Mouse (Mus musculus) cerebellum, adult 9-10 months (tissue): ENCODE data around the gene Cped1.

Experiments
- DNase-seq: peaks from one replicate; pipeline ENCODE4 v3.0.0; 2022

Cped1 gene

DNA sequence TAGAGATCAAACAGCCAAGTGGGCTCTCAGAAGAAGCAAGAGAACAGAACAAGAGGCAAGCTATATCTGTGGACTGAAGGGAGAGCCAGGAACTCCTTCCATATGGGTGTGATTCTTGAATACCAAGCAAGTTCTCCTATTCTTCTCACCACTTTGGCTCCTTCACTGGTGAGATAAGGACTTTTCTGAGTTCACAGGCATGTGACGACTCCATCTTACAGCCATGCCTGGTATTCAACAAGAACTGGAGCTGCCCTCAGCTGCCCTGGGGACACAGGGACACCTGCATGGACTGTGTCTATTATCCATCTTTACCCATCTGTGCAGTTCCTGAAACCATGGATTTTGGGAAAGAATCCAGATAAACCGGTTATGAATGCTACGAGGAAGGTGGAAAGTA is 15.2 kb downstream of the Cped1 start:
- no peak for DNase-seq

GRCm38 (mm10) chr6:22001284-22001916 is 15.7 kb downstream of the Cped1 start:
- no peak for DNase-seq

DNA sequence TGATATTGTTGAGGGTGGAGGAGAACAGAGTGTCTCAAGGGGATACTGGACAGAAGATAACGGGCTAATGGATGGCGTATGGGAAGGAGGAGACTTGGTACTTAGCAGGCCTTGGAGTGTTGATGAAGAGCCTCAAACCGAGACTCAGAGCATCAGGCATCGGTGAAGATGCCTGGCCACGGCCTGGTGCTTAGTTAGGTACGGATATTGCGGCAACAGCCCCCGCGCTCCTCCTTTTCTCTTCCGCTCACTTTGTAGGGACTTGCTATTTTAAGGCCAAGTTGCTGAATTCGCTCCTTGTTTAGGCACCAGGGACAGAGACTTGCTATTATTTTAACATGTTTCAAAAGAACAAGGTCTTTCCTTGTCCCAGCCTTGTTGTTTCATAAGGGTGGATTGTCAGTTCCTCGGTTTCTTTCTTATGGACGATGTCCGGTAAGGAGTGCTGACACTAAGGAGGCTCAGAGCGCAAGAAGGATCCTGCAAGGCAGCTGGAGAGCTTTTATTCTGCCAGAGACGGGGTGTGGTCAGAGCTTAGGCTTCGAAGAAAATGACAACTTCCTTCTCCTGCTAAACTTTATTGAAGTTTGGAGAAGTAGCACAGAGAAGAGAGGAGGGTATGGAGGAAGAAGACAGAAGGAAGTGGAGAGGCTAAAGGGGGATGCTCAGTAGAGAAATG is 16.9 kb downstream of the Cped1 start:
- DNase-seq, result no peak

GRCm38 (mm10) chr6:22003200-22003587 is 17.5 kb downstream of the Cped1 start:
- no peak for DNase-seq

DNA sequence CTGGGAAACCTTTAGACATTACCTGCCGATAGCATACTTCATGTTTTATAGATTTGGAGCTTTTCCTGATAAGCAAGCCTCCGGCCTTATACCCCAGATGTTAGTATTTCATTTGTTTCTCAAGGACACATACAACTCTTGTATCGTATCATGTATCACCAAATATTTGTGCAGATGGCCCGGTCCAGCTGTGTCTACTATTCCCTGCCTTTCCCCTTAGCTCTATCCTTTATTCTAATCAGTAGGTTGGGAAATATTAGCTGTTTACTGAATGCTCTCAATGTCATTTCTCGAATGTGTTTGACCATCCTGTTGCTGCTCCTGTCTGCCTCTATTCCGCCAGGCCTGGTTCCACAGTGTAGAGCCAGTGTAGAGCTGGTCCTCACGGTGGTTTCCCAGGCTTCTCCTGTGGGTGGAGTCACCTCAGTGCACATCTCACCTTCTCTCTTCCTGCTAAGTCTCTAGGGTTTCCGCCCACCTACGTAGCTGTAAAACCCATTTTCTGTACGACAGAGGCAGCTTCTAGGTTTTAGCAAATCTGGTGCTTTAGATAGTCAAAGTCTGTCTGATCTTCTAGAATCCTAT is 18.3 kb downstream of the Cped1 start:
- DNase-seq, result no peak

- DNase-seq, result no peak
Observed at GRCm38 (mm10) chr6:22008346-22008745, 22.6 kb downstream of the Cped1 start.

- DNase-seq, result no peak
Observed at GRCm38 (mm10) chr6:22010258-22010657, 24.5 kb downstream of the Cped1 start.

- DNase-seq, result no peak
Observed at GRCm38 (mm10) chr6:22010761-22011281, 25.1 kb downstream of the Cped1 start.

DNA sequence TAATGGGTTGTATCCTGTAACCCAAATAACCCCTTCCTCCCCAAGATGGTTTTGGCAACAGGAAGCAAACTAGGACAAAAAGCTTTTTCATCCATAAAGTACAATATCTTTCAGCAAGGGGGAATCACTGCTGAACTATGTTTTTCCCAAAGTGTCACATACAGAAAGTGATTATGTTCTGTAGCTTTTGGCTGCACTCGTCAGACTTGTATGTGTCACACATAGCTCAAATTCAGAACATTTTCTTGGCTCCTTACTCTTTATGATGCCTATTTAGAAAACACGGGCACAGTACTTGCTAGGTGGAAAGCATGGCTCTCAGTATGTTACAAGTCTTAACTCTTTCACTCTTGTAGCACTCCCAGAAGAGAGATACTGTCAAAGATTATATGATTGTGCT is 25.8 kb downstream of the Cped1 start:
- DNase-seq, result no peak

DNA sequence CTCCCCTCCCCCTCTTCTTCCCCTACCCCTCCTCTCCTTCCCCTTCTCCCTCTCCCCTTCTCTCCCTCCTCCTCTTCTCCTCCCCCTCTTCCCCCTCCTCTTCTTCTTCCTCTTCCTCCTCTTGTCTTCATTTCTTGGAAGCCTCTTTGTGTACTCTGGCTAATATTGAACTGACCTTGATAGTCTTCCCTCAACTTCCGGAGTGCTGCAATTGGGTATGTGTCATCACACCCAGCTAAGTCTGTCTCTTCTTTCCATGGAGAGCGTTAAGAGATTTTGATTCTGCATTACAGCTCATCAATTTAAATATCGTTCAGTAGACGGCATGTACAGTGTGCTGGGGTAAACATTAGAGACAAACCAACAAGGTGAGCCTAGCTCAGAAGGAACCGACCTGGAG is 26.4 kb downstream of the Cped1 start:
- DNase-seq, result no peak

GRCm38 (mm10) chr6:22012501-22012900 is 26.8 kb downstream of the Cped1 start:
- no peak for DNase-seq

DNA sequence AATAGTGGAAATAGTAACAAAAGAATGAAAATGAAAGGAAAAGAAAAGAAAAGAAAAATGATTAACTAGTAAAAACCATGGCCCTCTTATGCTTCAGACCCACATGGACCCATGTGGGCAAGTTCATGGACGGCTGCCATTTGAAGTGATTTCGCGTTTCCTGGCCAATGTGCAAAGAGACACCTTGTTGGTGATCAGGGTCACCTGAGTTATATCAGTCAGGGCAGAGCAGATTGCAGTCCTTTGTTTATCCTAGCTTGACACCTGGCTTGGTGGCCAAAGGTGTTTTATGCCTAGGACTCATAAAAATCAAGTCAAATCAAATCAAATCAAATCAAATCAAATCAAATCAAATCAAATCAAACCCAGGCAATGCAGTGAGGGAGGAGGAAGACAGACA is 27.7 kb downstream of the Cped1 start:
- no peak for DNase-seq

- no peak for DNase-seq
Observed at GRCm38 (mm10) chr6:22014291-22014911, 28.7 kb downstream of the Cped1 start.

DNA sequence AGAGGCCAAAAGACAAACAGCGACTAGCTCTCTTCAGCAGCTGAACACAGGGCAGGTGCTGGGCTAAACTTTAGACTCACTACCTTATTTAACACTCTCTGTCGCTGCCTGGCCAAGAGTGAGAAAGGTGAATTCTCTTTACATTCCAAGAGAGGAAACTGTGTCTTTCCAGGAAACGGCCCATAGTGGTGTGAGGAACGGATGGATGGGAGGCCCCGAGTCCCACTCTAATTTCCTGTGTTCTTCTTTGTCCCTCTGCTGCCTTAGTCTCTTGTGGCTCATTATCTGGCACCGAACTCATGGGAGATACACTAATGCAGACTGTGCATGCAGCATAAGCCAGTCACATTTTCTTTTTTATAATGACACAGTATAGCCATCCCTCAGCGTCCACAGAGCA is 31.9 kb downstream of the Cped1 start:
- DNase-seq, result no peak

DNA sequence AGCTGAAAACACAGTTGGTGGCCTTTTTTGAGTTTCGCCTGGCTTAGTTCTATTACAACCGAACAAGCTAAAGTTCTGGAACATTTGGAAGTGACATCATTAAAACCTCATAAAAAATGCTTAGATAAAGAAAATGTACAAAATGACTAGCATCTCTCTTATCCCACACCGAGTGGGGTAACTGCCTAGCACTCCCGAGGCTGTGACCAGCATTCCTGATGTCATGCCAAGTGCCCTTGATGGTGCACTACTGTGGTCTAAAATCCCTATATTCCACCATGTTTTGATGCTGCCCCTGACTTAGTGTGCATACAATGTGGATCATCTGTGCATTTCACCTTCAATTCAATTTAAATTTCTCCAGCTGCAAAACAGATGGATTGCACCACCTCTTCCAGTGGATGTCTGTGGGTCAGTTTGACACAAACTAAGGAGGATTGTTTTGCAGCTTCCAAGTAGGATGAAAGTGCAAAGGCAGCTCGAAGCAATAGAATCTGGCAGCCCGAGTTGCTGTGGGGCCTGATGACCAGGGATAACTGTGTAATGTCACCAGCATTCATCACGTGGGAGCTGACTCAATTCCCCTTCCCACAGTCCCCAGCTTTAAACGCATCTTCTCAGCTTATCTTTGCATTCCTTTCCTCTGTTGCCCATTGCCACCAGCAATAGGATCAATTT is 33.2 kb downstream of the Cped1 start:
- DNase-seq, result no peak

GRCm38 (mm10) chr6:22019637-22020036 is 33.9 kb downstream of the Cped1 start:
- no peak for DNase-seq

DNA sequence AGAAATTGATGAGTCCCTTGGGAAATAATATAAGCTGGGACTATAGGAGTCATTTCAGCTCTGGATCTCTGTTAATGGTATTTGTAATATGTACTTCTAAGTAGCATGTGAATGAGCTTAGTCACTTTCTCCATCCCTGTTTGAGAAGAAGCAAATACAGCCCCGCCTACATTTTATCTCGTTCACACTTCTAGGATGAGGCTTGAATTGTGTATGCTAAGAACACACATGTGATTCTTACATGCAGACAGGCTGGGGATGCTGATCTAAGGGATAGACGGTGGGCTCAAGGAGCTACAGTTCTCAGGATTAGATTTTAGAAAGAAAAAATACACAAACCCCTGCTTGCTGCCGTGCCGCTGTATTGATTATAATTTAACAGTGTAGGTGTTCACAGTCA is 35.0 kb downstream of the Cped1 start:
- DNase-seq, result no peak

GRCm38 (mm10) chr6:22021315-22021714 is 35.6 kb downstream of the Cped1 start:
- no peak for DNase-seq

DNA sequence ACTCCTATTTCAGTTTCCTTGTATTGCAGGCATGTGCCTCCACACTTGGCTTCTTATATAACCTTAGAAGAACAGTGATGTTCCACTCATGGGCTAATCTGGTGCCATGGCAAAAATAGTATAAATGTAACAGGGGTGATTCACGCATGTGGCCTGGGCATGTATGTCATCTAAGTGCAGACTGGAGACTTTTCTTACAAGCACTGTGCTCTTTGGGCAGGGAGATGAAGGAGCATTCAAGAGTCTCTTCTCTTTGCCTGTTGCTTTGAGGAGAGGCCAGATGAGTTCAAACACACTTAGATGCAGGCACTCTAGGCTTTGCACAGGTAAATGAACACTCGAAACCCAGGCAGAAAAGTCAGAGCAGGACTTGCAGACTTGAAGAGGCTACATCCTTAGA is 38.5 kb downstream of the Cped1 start:
- no peak for DNase-seq

DNA sequence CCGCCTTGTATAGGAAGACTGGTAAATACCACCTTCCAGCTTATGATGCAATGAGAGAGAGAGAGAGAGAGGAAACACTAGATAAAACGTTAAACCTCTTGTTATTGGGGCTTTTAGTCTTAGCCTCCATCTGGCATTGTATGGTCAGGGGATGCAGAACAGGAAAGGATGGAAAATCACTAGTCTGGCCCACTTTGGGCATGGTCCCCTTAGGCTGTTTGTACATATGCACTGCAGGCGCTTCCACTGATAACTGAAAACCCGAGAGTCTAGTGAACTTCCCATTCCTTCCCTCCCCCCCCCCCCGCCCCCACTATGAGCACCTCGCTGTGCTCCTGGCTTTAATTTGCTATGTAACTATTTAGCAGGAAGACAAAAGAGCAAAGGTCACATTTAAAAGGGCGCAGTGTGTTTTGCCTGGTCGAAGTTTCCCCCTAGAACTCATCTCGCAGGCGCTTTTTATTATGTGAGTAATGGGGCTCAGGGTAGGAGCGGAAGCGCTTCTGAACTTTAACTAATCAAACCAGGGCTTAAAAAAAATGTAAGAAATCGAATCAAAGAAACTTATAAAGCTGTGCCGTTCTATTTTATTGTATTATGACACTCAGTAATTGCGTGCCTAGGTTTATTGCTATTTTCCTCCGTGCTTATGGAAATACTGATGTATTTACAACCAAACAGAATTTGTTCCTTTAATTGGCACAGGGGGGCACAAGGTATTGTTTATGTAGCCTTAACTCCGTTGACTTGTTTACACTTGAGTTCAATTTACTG is 40.1 kb downstream of the Cped1 start:
- DNase-seq, result no peak

GRCm38 (mm10) chr6:22026358-22026673 is 40.6 kb downstream of the Cped1 start:
- no peak for DNase-seq

GRCm38 (mm10) chr6:22026761-22027594 is 41.3 kb downstream of the Cped1 start:
- DNase-seq, result no peak
